Mouse (Mus musculus): ENCODE measurements at regions not wholly inside any gene's neighbourhood (a gene's known extent, or its start where the extent isn't known, plus 50 kb on each side); places are given as distances from the start of the nearest gene placed in this dataset.

GRCm38 (mm10) chr9:94200892-94201291 is 337.0 kb downstream of the 1190002N15Rik start:
- Histone ChIP-seq H3K79me2 (ENCODE audit: control insufficient read depth, insufficient read depth) (no peaks in the 10 kb centered on the region), H3K27me3 (ENCODE audit: control insufficient read depth, insufficient read depth, insufficient read length) (no peaks in the 10 kb centered on the region), H3K4me2 (ENCODE audit: low read depth) (no peak overlapping the region), H3ac (ENCODE audit: control insufficient read depth, insufficient read length) (no peak overlapping the region), H3K36me3 (ENCODE audit: control insufficient read depth, insufficient read depth) (no peaks in the 10 kb centered on the region), H3K4me3 (no peak overlapping the region)
- TF ChIP-seq E2F4 (IDR thresholded peaks at IDR 0.05; ENCODE audit: insufficient read depth): no peak
- no peak for TF ChIP-seq REST (IDR thresholded peaks at IDR 0.05; ENCODE audit: insufficient read depth, insufficient read length)
- no peak for TF ChIP-seq SRF (IDR thresholded peaks at IDR 0.05; ENCODE audit: control insufficient read depth, insufficient read length, low read depth)
- no peak for TF ChIP-seq MYOD1 (IDR thresholded peaks at IDR 0.05; ENCODE audit: control insufficient read depth in 1 of 3, insufficient read length in 2 of 3, low read depth in 2 of 3)
- TF ChIP-seq MAX (IDR thresholded peaks at IDR 0.05; ENCODE audit: low read depth): no peak
- TF ChIP-seq MYOG (IDR thresholded peaks at IDR 0.05; ENCODE audit: control insufficient read depth in 1 of 3, insufficient read depth in 1 of 3, insufficient read length in 2 of 3, low read depth in 2 of 3): no peak
- no peak for TF ChIP-seq TCF12 (IDR thresholded peaks at IDR 0.05; ENCODE audit: insufficient read depth, poor library complexity, severe bottlenecking)
- no peak for TF ChIP-seq POLR2AphosphoS2 (IDR thresholded peaks at IDR 0.05; ENCODE audit: insufficient read length, low read depth)
- TF ChIP-seq USF1 (IDR thresholded peaks at IDR 0.05; ENCODE audit: low read depth): no peak
- no peak for TF ChIP-seq CEBPB (IDR thresholded peaks at IDR 0.05; ENCODE audit: insufficient read depth, poor library complexity, severe bottlenecking)

- H3K79me2 ChIP-seq (ENCODE audit: control insufficient read depth, insufficient read depth): no peaks in the 10 kb centered on the region
- no peak overlapping the region for H3ac ChIP-seq (ENCODE audit: control insufficient read depth, insufficient read length)
- no peak overlapping the region for H3K4me3 ChIP-seq
- no peak overlapping the region for H3K4me2 ChIP-seq (ENCODE audit: low read depth)
- no peaks in the 10 kb centered on the region for H3K27me3 ChIP-seq (ENCODE audit: control insufficient read depth, insufficient read depth, insufficient read length)
- no peaks in the 10 kb centered on the region for H3K36me3 ChIP-seq (ENCODE audit: control insufficient read depth, insufficient read depth)
- TF ChIP-seq SRF (IDR thresholded peaks at IDR 0.05; ENCODE audit: control insufficient read depth, insufficient read length, low read depth): no peak
These were observed 338.0 kb downstream of the 1190002N15Rik start for GRCm38 (mm10) chr9:94199864-94200263.

DNA sequence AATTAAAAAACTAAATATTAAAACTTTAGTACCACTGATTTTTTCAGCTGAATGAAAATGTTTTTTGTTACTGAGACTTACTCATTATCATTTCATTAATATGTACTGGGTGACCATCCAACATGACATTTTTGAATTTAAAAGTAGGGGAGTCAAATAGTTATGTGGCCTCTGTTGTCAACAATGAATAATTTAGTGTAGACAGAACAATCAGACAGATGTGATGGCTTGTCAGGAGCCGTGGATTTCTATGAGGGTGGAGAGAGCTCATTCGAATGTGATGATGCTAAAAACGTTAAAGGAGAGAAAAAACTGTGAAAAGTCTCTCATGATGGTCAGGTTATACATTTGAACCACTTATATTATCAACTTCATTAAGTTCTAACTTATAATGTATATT is 346.8 kb downstream of the 1190002N15Rik start:
- TF ChIP-seq SRF (IDR thresholded peaks at IDR 0.05; ENCODE audit: control insufficient read depth, insufficient read length, low read depth): no peak
- no peak for TF ChIP-seq POLR2AphosphoS2 (IDR thresholded peaks at IDR 0.05; ENCODE audit: insufficient read length, low read depth)
- TF ChIP-seq MYOD1 (IDR thresholded peaks at IDR 0.05; ENCODE audit: control insufficient read depth in 1 of 3, insufficient read length in 2 of 3, low read depth in 2 of 3): no peak
- no peak for TF ChIP-seq USF1 (IDR thresholded peaks at IDR 0.05; ENCODE audit: low read depth)
- no peak for TF ChIP-seq TCF12 (IDR thresholded peaks at IDR 0.05; ENCODE audit: insufficient read depth, poor library complexity, severe bottlenecking)
- TF ChIP-seq TCF3 (IDR thresholded peaks at IDR 0.05; ENCODE audit: insufficient read length, low read depth): no peak
- TF ChIP-seq REST (IDR thresholded peaks at IDR 0.05; ENCODE audit: insufficient read depth, insufficient read length): no peak
- no peak for TF ChIP-seq CEBPB (IDR thresholded peaks at IDR 0.05; ENCODE audit: insufficient read depth, poor library complexity, severe bottlenecking)
- TF ChIP-seq MYOG (IDR thresholded peaks at IDR 0.05; ENCODE audit: control insufficient read depth in 1 of 3, insufficient read depth in 1 of 3, insufficient read length in 2 of 3, low read depth in 2 of 3): no peak
- no peak for TF ChIP-seq E2F4 (IDR thresholded peaks at IDR 0.05; ENCODE audit: insufficient read depth)
- no peak for TF ChIP-seq MAX (IDR thresholded peaks at IDR 0.05; ENCODE audit: low read depth)
- TF ChIP-seq POLR2A (IDR thresholded peaks at IDR 0.05; ENCODE audit: insufficient read length, low read depth): no peak
- Histone ChIP-seq H3K4me3 (no peak overlapping the region), H3ac (ENCODE audit: control insufficient read depth, insufficient read length) (no peak overlapping the region), H3K79me2 (ENCODE audit: control insufficient read depth, insufficient read depth) (no peaks in the 10 kb centered on the region), H3K36me3 (ENCODE audit: control insufficient read depth, insufficient read depth) (no peaks in the 10 kb centered on the region), H3K27me3 (ENCODE audit: control insufficient read depth, insufficient read depth, insufficient read length) (no peaks in the 10 kb centered on the region), H3K4me2 (ENCODE audit: low read depth) (no peak overlapping the region)

GRCm38 (mm10) chr9:94189872-94190800 is 347.7 kb downstream of the 1190002N15Rik start:
- no peaks in the 10 kb centered on the region for H3K27me3 ChIP-seq (ENCODE audit: control insufficient read depth, insufficient read depth, insufficient read length)
- TF ChIP-seq CEBPB (IDR thresholded peaks at IDR 0.05; ENCODE audit: insufficient read depth, poor library complexity, severe bottlenecking) (no peak), USF1 (IDR thresholded peaks at IDR 0.05; ENCODE audit: low read depth) (no peak), MYOG (IDR thresholded peaks at IDR 0.05; ENCODE audit: control insufficient read depth in 1 of 3, insufficient read depth in 1 of 3, insufficient read length in 2 of 3, low read depth in 2 of 3) (no peak)
- H3K79me2 ChIP-seq (ENCODE audit: control insufficient read depth, insufficient read depth): no peaks in the 10 kb centered on the region
- no peak overlapping the region for H3ac ChIP-seq (ENCODE audit: control insufficient read depth, insufficient read length)
- no peaks in the 10 kb centered on the region for H3K36me3 ChIP-seq (ENCODE audit: control insufficient read depth, insufficient read depth)
- H3K4me2 ChIP-seq (ENCODE audit: low read depth): no peak overlapping the region
- no peak overlapping the region for H3K4me3 ChIP-seq

DNA sequence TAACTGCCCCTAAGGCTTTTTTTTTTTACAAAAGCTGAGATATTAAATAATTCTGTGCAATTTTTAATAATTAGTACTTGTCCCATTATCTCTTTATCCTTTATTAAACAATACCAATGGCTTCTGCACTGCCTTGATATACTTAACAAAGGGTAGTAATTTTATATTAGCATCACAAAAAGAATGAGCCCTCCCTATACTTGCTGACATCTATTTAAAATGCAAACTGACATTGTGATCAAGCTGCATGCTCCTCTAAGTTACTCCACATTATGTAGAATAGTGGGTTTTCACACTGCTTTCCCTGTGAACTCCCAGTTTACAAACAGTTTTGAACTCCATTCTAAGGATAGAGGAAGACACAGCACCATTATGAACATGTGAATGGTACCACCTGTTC is 349.8 kb downstream of the 1190002N15Rik start:
- Histone ChIP-seq H3K27me3 (ENCODE audit: control insufficient read depth, insufficient read depth, insufficient read length) (no peaks in the 10 kb centered on the region), H3ac (ENCODE audit: control insufficient read depth, insufficient read length) (no peak overlapping the region), H3K36me3 (ENCODE audit: control insufficient read depth, insufficient read depth) (no peaks in the 10 kb centered on the region), H3K4me2 (ENCODE audit: low read depth) (no peak overlapping the region), H3K4me3 (no peak overlapping the region), H3K79me2 (ENCODE audit: control insufficient read depth, insufficient read depth) (no peaks in the 10 kb centered on the region)
- TF ChIP-seq MAX (IDR thresholded peaks at IDR 0.05; ENCODE audit: low read depth) (no peak), USF1 (IDR thresholded peaks at IDR 0.05; ENCODE audit: low read depth) (no peak), MYOG (IDR thresholded peaks at IDR 0.05; ENCODE audit: control insufficient read depth in 1 of 3, insufficient read depth in 1 of 3, insufficient read length in 2 of 3, low read depth in 2 of 3) (no peak), POLR2AphosphoS2 (IDR thresholded peaks at IDR 0.05; ENCODE audit: insufficient read length, low read depth) (no peak)
